Mouse (Mus musculus) common myeloid progenitor, adult 5-6 weeks (primary cell): ENCODE measurements around the gene Gm13276. TPM values are rescaled to one million over a fixed set of nuclear protein-coding genes. Genes with fewer than 3 reads are reported as not detected.
"Not testable (repeated sequence)": the region's sequence is repeated elsewhere in the genome, so short reads cannot be mapped to it uniquely, and the experiment has no call there.

Source experiments
- ATAC-seq: replicated peaks from 2 replicates; pipeline ENCODE4 v1.8.0; 2016; ENCODE audit warnings: low read depth, mild to moderate bottlenecking, moderate TSS enrichment, inconsistent platforms; ENCODE audit not compliant: poor library complexity, severe bottlenecking
- total RNA-seq: library from RNA; stranded (forward); fragments of 200-1000, 187-1606 nt; gene quantifications from 2 replicates; pipeline ENCODE4 v1.2.3, GENCODE M21; 2017

The Gm13276 gene
- total RNA-seq, 1 experiment from 2014 or later: not detected

- ATAC-seq: not testable (repeated sequence)
Measured at GRCm38 (mm10) chr4:88780320-88780719, 5.2 kb upstream of the Gm13276 start.

- ATAC-seq: not testable (repeated sequence)
Measured at GRCm38 (mm10) chr4:88781831-88782230, 3.7 kb upstream of the Gm13276 start, which contains the start of gene Ifnz. TSS of gene Ifnz (plus strand) at chr4:88782131.

- not testable (repeated sequence) for ATAC-seq
Measured at GRCm38 (mm10) chr4:88782335-88782734, 3.2 kb upstream of the Gm13276 start.

GRCm38 (mm10) chr4:88788402-88788801, 2.9 kb downstream of the Gm13276 start, which contains the start of gene Gm13277:
TSS of gene Gm13277 (plus strand) at chr4:88788632.
- ATAC-seq: not testable (repeated sequence)

GRCm38 (mm10) chr4:88791250-88791649, 5.7 kb downstream of the Gm13276 start, which contains the start of gene Gm13278:
TSS of gene Gm13278 (plus strand) at chr4:88791550.
- not testable (repeated sequence) for ATAC-seq

GRCm38 (mm10) chr4:88793936-88794675, 8.6 kb downstream of the Gm13276 start, which contains the start of gene Gm13275:
TSS of gene Gm13275 (plus strand) at chr4:88794487.
- ATAC-seq: not testable (repeated sequence)

- not testable (repeated sequence) for ATAC-seq
Measured at GRCm38 (mm10) chr4:88797097-88797496, 11.6 kb downstream of the Gm13276 start, which contains the start of gene Gm13279. TSS of gene Gm13279 (plus strand) at chr4:88797397.

GRCm38 (mm10) chr4:88799365-88799764, 13.9 kb downstream of the Gm13276 start, which contains the start of gene Gm13285:
TSS of gene Gm13285 (plus strand) at chr4:88799665.
- ATAC-seq: not testable (repeated sequence)

GRCm38 (mm10) chr4:88802954-88803353, 17.4 kb downstream of the Gm13276 start, which contains the start of gene Gm13287:
TSS of gene Gm13287 (plus strand) at chr4:88803254.
- not testable (repeated sequence) for ATAC-seq

GRCm38 (mm10) chr4:88805231-88805630, 19.7 kb downstream of the Gm13276 start, which contains the start of gene Gm13288:
TSS of gene Gm13288 (plus strand) at chr4:88805531.
- not testable (repeated sequence) for ATAC-seq

- ATAC-seq: not testable (repeated sequence)
Measured at GRCm38 (mm10) chr4:88805761-88806160, 20.3 kb downstream of the Gm13276 start.

- no peak for ATAC-seq
Measured at GRCm38 (mm10) chr4:88815928-88816327, 30.4 kb downstream of the Gm13276 start, which contains the start of gene Ifna7. TSS of gene Ifna7 (plus strand) at chr4:88816228.

GRCm38 (mm10) chr4:88819659-88820058, 34.1 kb downstream of the Gm13276 start, which contains the start of gene Ifna11:
TSS of gene Ifna11 (plus strand) at chr4:88819959.
- no peak for ATAC-seq

- no peak for ATAC-seq
Measured at GRCm38 (mm10) chr4:88822995-88823394, 37.5 kb downstream of the Gm13276 start.

- not testable (repeated sequence) for ATAC-seq
Measured at GRCm38 (mm10) chr4:88827116-88827515, 41.6 kb downstream of the Gm13276 start, which contains the start of gene Ifna6. TSS of gene Ifna6 (plus strand) at chr4:88827416.

- ATAC-seq: no peak; the same call in 1 of the 2 replicates
Measured at GRCm38 (mm10) chr4:88830523-88830922, 45.0 kb downstream of the Gm13276 start.

GRCm38 (mm10) chr4:88835225-88835624, 49.7 kb downstream of the Gm13276 start, which contains the start of gene Ifna5:
TSS of gene Ifna5 (plus strand) at chr4:88835525.
- ATAC-seq: not testable (repeated sequence)
